Mouse (Mus musculus): ENCODE data around the gene Slc1a1. TPM values are rescaled to one million over a fixed set of nuclear protein-coding genes. Genes with fewer than 3 reads are reported as not detected.

The Slc1a1 gene
- polyA plus RNA-seq, 1 experiment from 2014 or later, result 20.5 TPM

- TF ChIP-seq CTCF (IDR thresholded peaks at IDR 0.05; ENCODE audit: low read depth), result no peak
- Histone ChIP-seq H3K9me3 (replicated peaks; ENCODE audit: low read length) (no peaks in the 10 kb centered on the region), H3K4me3 (replicated peaks; ENCODE audit: low read depth, low read length) (no peak overlapping the region), H3K36me3 (ENCODE audit: insufficient read depth, low read length) (no peaks in the 10 kb centered on the region), H3K4me1 (replicated peaks; ENCODE audit: insufficient read depth, low read length) (no peaks in the 10 kb centered on the region), H3K27ac (no peak overlapping the region), H3K9ac (ENCODE audit: low read depth, low read length) (no peak overlapping the region), H3K27me3 (ENCODE audit: insufficient read depth, low read length) (no peaks in the 10 kb centered on the region), H3K4me2 (ENCODE audit: low read length) (no peak overlapping the region)
- 44% methylated on average over 1 of the region's 1 CpGs for WGBS
- ATAC-seq (replicated peaks; ENCODE audit: low FRiP score, low read depth) (no peak), DNase-seq (ENCODE audit: low spot score) (no peak)
Measured at GRCm38 (mm10) chr19:28888496-28888895, 53.6 kb downstream of the Slc1a1 start.

DNA sequence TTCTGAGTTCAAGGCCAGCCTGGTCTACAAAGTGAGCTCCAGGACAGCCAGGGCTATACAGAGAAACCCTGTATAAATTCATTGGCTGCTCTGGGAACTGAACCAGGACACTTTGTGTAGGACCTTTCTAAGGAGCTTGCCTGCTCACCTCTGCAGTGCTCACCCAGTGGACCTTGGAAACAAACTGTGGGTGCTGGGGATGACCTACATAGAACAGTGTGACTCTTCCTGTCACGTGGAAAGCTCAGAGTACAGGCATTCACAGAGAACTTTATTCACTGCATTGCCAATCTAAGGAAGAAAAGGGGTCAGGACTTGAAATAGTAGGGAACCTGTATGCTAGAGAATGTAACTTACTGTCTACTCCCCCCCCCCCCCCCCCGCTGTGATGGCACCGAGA is 54.4 kb downstream of the Slc1a1 start:
- no peaks in the 10 kb centered on the region for H3K27me3 ChIP-seq (ENCODE audit: insufficient read depth, low read length)
- no peak for TF ChIP-seq CTCF (IDR thresholded peaks at IDR 0.05; ENCODE audit: low read depth)
- no peak overlapping the region for H3K4me3 ChIP-seq (replicated peaks; ENCODE audit: low read depth, low read length)
- no peak overlapping the region for H3K9ac ChIP-seq (ENCODE audit: low read depth, low read length)
- DNase-seq (ENCODE audit: low spot score), result no peak
- H3K36me3 ChIP-seq (ENCODE audit: insufficient read depth, low read length), result no peaks in the 10 kb centered on the region
- H3K9me3 ChIP-seq (replicated peaks; ENCODE audit: low read length), result no peaks in the 10 kb centered on the region
- no peaks in the 10 kb centered on the region for H3K4me1 ChIP-seq (replicated peaks; ENCODE audit: insufficient read depth, low read length)
- WGBS, result 79% methylated on average over 3 of the region's 3 CpGs
- H3K27ac ChIP-seq, result no peak overlapping the region
- no peak for ATAC-seq (replicated peaks; ENCODE audit: low FRiP score, low read depth)
- no peak overlapping the region for H3K4me2 ChIP-seq (ENCODE audit: low read length)

DNA sequence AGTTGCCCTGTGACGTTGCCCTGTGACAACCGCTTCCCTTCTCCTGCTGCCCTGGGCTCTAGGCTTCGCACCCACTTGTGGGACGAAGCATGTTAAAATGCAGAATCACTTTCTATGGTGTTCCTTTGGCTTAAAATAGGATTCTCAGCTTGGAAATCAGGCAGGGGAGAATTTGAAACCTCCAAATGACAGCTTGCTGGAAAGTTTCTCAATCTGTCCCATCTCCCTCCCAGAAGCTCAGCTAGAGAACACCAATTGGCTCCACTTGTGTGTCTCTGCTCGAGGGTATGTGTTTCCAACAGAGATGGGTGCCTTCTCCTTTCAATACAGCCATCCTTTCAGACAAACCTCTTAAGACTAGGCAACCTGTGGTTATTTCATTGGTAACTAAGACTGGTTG is 56.4 kb downstream of the Slc1a1 start:
- H3K27ac ChIP-seq, result no peak overlapping the region
- 74% methylated on average over 5 of the region's 5 CpGs for WGBS
- H3K4me2 ChIP-seq (ENCODE audit: low read length), result no peak overlapping the region
- TF ChIP-seq CTCF (IDR thresholded peaks at IDR 0.05; ENCODE audit: low read depth), result no peak
- no peak for ATAC-seq (replicated peaks; ENCODE audit: low FRiP score, low read depth)
- H3K9me3 ChIP-seq (replicated peaks; ENCODE audit: low read length), result no peaks in the 10 kb centered on the region
- H3K36me3 ChIP-seq (ENCODE audit: insufficient read depth, low read length), result no peaks in the 10 kb centered on the region
- no peak overlapping the region for H3K9ac ChIP-seq (ENCODE audit: low read depth, low read length)
- no peak for DNase-seq (ENCODE audit: low spot score)
- no peaks in the 10 kb centered on the region for H3K27me3 ChIP-seq (ENCODE audit: insufficient read depth, low read length)
- no peak overlapping the region for H3K4me3 ChIP-seq (replicated peaks; ENCODE audit: low read depth, low read length)
- no peaks in the 10 kb centered on the region for H3K4me1 ChIP-seq (replicated peaks; ENCODE audit: insufficient read depth, low read length)

- TF ChIP-seq CTCF (IDR thresholded peaks at IDR 0.05; ENCODE audit: low read depth), result no peak
- DNase-seq (ENCODE audit: low spot score), result no peak
- H3K36me3 ChIP-seq (ENCODE audit: insufficient read depth, low read length), result no peaks in the 10 kb centered on the region
- no peaks in the 10 kb centered on the region for H3K27me3 ChIP-seq (ENCODE audit: insufficient read depth, low read length)
- WGBS, result 96% methylated on average over 1 of the region's 1 CpGs
- H3K4me1 ChIP-seq (replicated peaks; ENCODE audit: insufficient read depth, low read length), result no peaks in the 10 kb centered on the region
- H3K4me2 ChIP-seq (ENCODE audit: low read length), result no peak overlapping the region
- H3K4me3 ChIP-seq (replicated peaks; ENCODE audit: low read depth, low read length), result no peak overlapping the region
- H3K9me3 ChIP-seq (replicated peaks; ENCODE audit: low read length), result no peaks in the 10 kb centered on the region
- ATAC-seq (replicated peaks; ENCODE audit: low FRiP score, low read depth), result no peak
- no peak overlapping the region for H3K27ac ChIP-seq
- no peak overlapping the region for H3K9ac ChIP-seq (ENCODE audit: low read depth, low read length)
Measured at GRCm38 (mm10) chr19:28891864-28892263, 57.0 kb downstream of the Slc1a1 start.

- DNase-seq (ENCODE audit: low spot score) (no peak), ATAC-seq (replicated peaks; ENCODE audit: low FRiP score, low read depth) (no peak)
- no peak overlapping the region for H3K27ac ChIP-seq
- H3K4me2 ChIP-seq (ENCODE audit: low read length), result no peak overlapping the region
- no peak overlapping the region for H3K9ac ChIP-seq (ENCODE audit: low read depth, low read length)
- H3K4me1 ChIP-seq (replicated peaks; ENCODE audit: insufficient read depth, low read length), result no peaks in the 10 kb centered on the region
- no peaks in the 10 kb centered on the region for H3K27me3 ChIP-seq (ENCODE audit: insufficient read depth, low read length)
- no peak for TF ChIP-seq CTCF (IDR thresholded peaks at IDR 0.05; ENCODE audit: low read depth)
- no peaks in the 10 kb centered on the region for H3K36me3 ChIP-seq (ENCODE audit: insufficient read depth, low read length)
- 27% methylated on average over 1 of the region's 1 CpGs for WGBS
- no peak overlapping the region for H3K4me3 ChIP-seq (replicated peaks; ENCODE audit: low read depth, low read length)
- H3K9me3 ChIP-seq (replicated peaks; ENCODE audit: low read length), result no peaks in the 10 kb centered on the region
Measured at GRCm38 (mm10) chr19:28896639-28897038, 61.8 kb downstream of the Slc1a1 start.

DNA sequence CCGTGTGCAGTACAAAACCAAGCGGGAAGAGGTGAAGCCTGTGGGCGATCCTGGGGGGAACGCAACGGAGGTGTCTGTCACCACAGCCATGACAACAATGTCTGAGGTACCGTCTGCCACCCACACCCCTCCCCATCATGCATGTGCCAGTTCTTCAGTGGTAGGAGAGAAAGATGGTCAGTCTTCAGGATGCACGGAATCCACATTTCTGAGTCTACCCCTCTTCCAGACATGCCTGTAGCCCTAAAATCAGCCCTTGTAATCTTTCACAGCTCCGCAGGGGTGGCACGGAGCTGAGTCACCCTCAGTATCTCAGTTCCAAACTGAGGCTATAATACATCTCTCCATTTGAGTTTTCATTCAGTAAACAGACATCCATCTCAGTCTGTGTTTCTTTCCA is 62.6 kb downstream of the Slc1a1 start:
- no peak for TF ChIP-seq CTCF (IDR thresholded peaks at IDR 0.05; ENCODE audit: low read depth)
- WGBS, result 76% methylated on average over 9 of the region's 9 CpGs
- Histone ChIP-seq H3K9ac (ENCODE audit: low read depth, low read length) (no peak overlapping the region), H3K36me3 (ENCODE audit: insufficient read depth, low read length) (no peaks in the 10 kb centered on the region), H3K9me3 (replicated peaks; ENCODE audit: low read length) (no peaks in the 10 kb centered on the region), H3K27me3 (ENCODE audit: insufficient read depth, low read length) (no peaks in the 10 kb centered on the region), H3K27ac (no peak overlapping the region), H3K4me2 (ENCODE audit: low read length) (no peak overlapping the region), H3K4me1 (replicated peaks; ENCODE audit: insufficient read depth, low read length) (no peaks in the 10 kb centered on the region), H3K4me3 (replicated peaks; ENCODE audit: low read depth, low read length) (no peak overlapping the region)
- DNase-seq (ENCODE audit: low spot score), result no peak
- ATAC-seq (replicated peaks; ENCODE audit: low FRiP score, low read depth), result no peak

DNA sequence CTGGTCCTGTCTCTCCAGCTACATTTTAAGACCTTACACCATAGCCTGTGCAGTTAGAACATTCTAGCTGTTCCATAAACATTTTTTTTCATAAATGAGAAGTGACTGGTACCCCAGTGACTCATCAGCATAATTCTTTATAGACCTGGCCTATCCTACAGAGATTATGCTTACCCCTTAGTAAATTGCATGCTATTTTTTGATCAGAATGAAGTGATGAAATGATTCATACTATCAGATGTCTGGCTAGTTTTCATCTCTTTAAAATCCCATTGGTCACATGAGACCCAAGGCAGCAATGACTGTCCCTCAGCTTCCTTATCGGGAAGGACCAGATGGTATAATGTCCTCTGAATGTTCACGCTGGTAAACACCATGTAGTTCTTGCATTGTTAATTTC is 65.9 kb downstream of the Slc1a1 start:
- no peak overlapping the region for H3K9ac ChIP-seq (ENCODE audit: low read depth, low read length)
- WGBS, result 92% methylated on average over 2 of the region's 2 CpGs
- no peaks in the 10 kb centered on the region for H3K36me3 ChIP-seq (ENCODE audit: insufficient read depth, low read length)
- no peak overlapping the region for H3K4me2 ChIP-seq (ENCODE audit: low read length)
- H3K4me3 ChIP-seq (replicated peaks; ENCODE audit: low read depth, low read length), result no peak overlapping the region
- TF ChIP-seq CTCF (IDR thresholded peaks at IDR 0.05; ENCODE audit: low read depth), result no peak
- no peaks in the 10 kb centered on the region for H3K27me3 ChIP-seq (ENCODE audit: insufficient read depth, low read length)
- no peaks in the 10 kb centered on the region for H3K9me3 ChIP-seq (replicated peaks; ENCODE audit: low read length)
- ATAC-seq (replicated peaks; ENCODE audit: low FRiP score, low read depth) (no peak), DNase-seq (ENCODE audit: low spot score) (no peak)
- H3K27ac ChIP-seq, result no peak overlapping the region
- H3K4me1 ChIP-seq (replicated peaks; ENCODE audit: insufficient read depth, low read length), result no peaks in the 10 kb centered on the region

All from kidney, postnatal 0 days (tissue).